Mouse (Mus musculus) heart, postnatal 0 days (tissue): ENCODE data around the gene 4833427G06Rik. TPM values are rescaled to one million over a fixed set of nuclear protein-coding genes. Genes with fewer than 3 reads are reported as not detected.
A peak's percentile ranks its signal among the peaks of the same experiment; 100 is the strongest.

Source experiments
- ATAC-seq: fragments of 200-750 bp; cut with Nextera tagmentation; 2 replicates; pipeline ENCODE4 v1.8.0; 2017; ENCODE audit warnings: low read depth, moderate number of reproducible peaks, moderate library complexity; ENCODE audit not compliant: insufficient read depth
- DNase-seq: peaks from one replicate; pipeline ENCODE4 v3.0.0-alpha.2; 2016; ENCODE audit warnings: low spot score
- H3K27ac ChIP-seq: fragments of 300-500 bp; sonication (generic); 2 replicates; pipeline ENCODE4 v1.5.1; 2014; ENCODE audit warnings: low read depth, mild to moderate bottlenecking
- H3K27me3 ChIP-seq: fragments of 300-500 bp; sonication (generic); 2 replicates; pipeline ENCODE4 v1.6.1; 2014; ENCODE audit warnings: low read length, mixed read lengths; ENCODE audit not compliant: control insufficient read depth, insufficient read depth
- H3K36me3 ChIP-seq: fragments of 300-500 bp; sonication (generic); replicated peaks from 2 replicates; pipeline ENCODE4 v1.6.1; 2014; ENCODE audit warnings: low read length, mixed read lengths; ENCODE audit not compliant: control insufficient read depth, insufficient read depth
- H3K4me1 ChIP-seq: fragments of 300-500 bp; sonication (generic); 2 replicates; pipeline ENCODE4 v1.6.1; 2014; ENCODE audit warnings: antibody characterized with exemption; ENCODE audit not compliant: control insufficient read depth, insufficient read depth
- H3K4me2 ChIP-seq: fragments of 300-500 bp; sonication (generic); 2 replicates; pipeline ENCODE4 v1.6.1; 2014; ENCODE audit warnings: low read depth, mild to moderate bottlenecking, low read length, moderate library complexity
- H3K4me3 ChIP-seq: fragments of 300-500 bp; sonication (generic); 2 replicates; pipeline ENCODE4 v1.5.1; 2014; ENCODE audit warnings: low read depth, low read length
- H3K9ac ChIP-seq: fragments of 300-500 bp; sonication (generic); replicated peaks from 2 replicates; pipeline ENCODE4 v1.6.1; 2014; ENCODE audit warnings: low read depth, low read length, mixed read lengths
- H3K9me3 ChIP-seq: fragments of 300-500 bp; sonication (generic); replicated peaks from 2 replicates; pipeline ENCODE4 v1.6.1; 2016; ENCODE audit warnings: low read length; ENCODE audit not compliant: control insufficient read depth
- CTCF ChIP-seq: IDR thresholded peaks from 2 replicates; pipeline ENCODE4 v1.5.1; 2016; ENCODE audit warnings: antibody characterized with exemption, control low read depth, low read depth
- EP300 ChIP-seq: IDR thresholded peaks from 2 replicates; pipeline ENCODE4 v1.6.1; 2016; ENCODE audit warnings: antibody characterized with exemption, low read depth
- WGBS: fragments of 180-500 bp; shearing (Covaris S2); extraction: QIAGEN DNeasy Blood & Tissue Kit; methylation state at CpG from one replicate; pipeline ENCODE4 v1.1.7; 2014; 5-methylcytosine and 5-hydroxymethylcytosine counted together
- polyA plus RNA-seq: library from polyadenylated mRNA; unstranded; fragments of >200 nt; fragmentation: Nextera tagmentation; extraction: Ambion mirVana; gene quantifications from 2 replicates; pipeline ENCODE4 v1.2.1, GENCODE M21; 2015
- total RNA-seq: library from RNA; depleted of rRNA; stranded (reverse); fragments of >200 nt; gene quantifications from 2 replicates; pipeline ENCODE4 v1.2.3, GENCODE M21; 2014; ENCODE audit warnings: low replicate concordance

4833427G06Rik gene
- total and polyA plus RNA-seq, 2 experiments from 2014 or later: not detected

GRCm38 (mm10) chr9:51060601-51061000 is 41.3 kb downstream of the 4833427G06Rik start, which contains the start of gene Btg4:
Btg4 (plus strand) TSS chr9:51060901.
- ATAC-seq: no peak
- no peak for TF ChIP-seq CTCF
- no peak for TF ChIP-seq EP300

GRCm38 (mm10) chr9:51058951-51059521 is 42.8 kb downstream of the 4833427G06Rik start:
- 48% methylated on average over 4 of the region's 4 CpGs for WGBS
- Histone ChIP-seq H3K4me3 (no peak overlapping the region), H3K4me1 (no peaks in the 10 kb centered on the region), H3K9me3 (no peaks in the 10 kb centered on the region), H3K4me2 (no peak overlapping the region), H3K9ac (no peak overlapping the region), H3K27me3 (no peaks in the 10 kb centered on the region), H3K27ac (no peak overlapping the region), H3K36me3 (no peaks in the 10 kb centered on the region)
- TF ChIP-seq CTCF (no peak), EP300 (no peak)
- ATAC-seq (no peak), DNase-seq (no peak)

More at GRCm38 (mm10) chr9:51060601-51061000, 41.3 kb downstream of the 4833427G06Rik start, which contains the start of gene Btg4:
- Histone ChIP-seq H3K36me3 (no peaks in the 10 kb centered on the region; the same call in 1 of the 2 replicates), H3K9ac (no peak within 1 kb of the TSS), H3K9me3 (no peaks in the 10 kb centered on the region), H3K4me3 (no peak within 1 kb of the TSS), H3K4me2 (no peak within 1 kb of the TSS), H3K27ac (no peak within 1 kb of the TSS), H3K27me3 (no peaks in the 10 kb centered on the region), H3K4me1 (no peaks in the 10 kb centered on the region)
- no peak for DNase-seq
- WGBS: 86% methylated on average over 2 of the region's 2 CpGs

- WGBS: 58% methylated on average over 3 of the region's 3 CpGs
- Histone ChIP-seq H3K36me3 (no peaks in the 10 kb centered on the region), H3K27ac (no peak overlapping the region), H3K4me2 (no peak overlapping the region), H3K9ac (no peak overlapping the region), H3K9me3 (no peaks in the 10 kb centered on the region), H3K27me3 (no peaks in the 10 kb centered on the region), H3K4me3 (no peak overlapping the region), H3K4me1 (no peaks in the 10 kb centered on the region)
- DNase-seq (no peak), ATAC-seq (no peak)
- no peak for TF ChIP-seq EP300
- no peak for TF ChIP-seq CTCF
These were observed 45.2 kb downstream of the 4833427G06Rik start for GRCm38 (mm10) chr9:51056360-51057324.

- WGBS: 34% methylated on average over 3 of the region's 3 CpGs
- no peak for TF ChIP-seq EP300
- peak; percentile 44 for TF ChIP-seq CTCF
- no peak for DNase-seq
These were observed 49.7 kb downstream of the 4833427G06Rik start for GRCm38 (mm10) chr9:51052180-51052579.

GRCm38 (mm10) chr9:51042136-51042535 is 59.7 kb downstream of the 4833427G06Rik start:
- Histone ChIP-seq H3K9ac (no peak overlapping the region), H3K4me2 (no peak overlapping the region), H3K9me3 (no peaks in the 10 kb centered on the region), H3K27ac (no peak overlapping the region), H3K4me3 (no peak overlapping the region), H3K4me1 (no peaks in the 10 kb centered on the region), H3K27me3 (no peaks in the 10 kb centered on the region), H3K36me3 (no peaks in the 10 kb centered on the region)
- DNase-seq (no peak), ATAC-seq (no peak)
- WGBS: 67% methylated on average over 6 of the region's 6 CpGs
- no peak for TF ChIP-seq EP300
- no peak for TF ChIP-seq CTCF

More at GRCm38 (mm10) chr9:51052180-51052579, 49.7 kb downstream of the 4833427G06Rik start:
- H3K4me1 ChIP-seq: no peaks in the 10 kb centered on the region
- no peaks in the 10 kb centered on the region for H3K9me3 ChIP-seq
- H3K27ac ChIP-seq: no peak overlapping the region
- H3K36me3 ChIP-seq: no peaks in the 10 kb centered on the region
- ATAC-seq: no peak
- no peak overlapping the region for H3K4me2 ChIP-seq
- no peaks in the 10 kb centered on the region for H3K27me3 ChIP-seq
- H3K4me3 ChIP-seq: no peak overlapping the region
- H3K9ac ChIP-seq: no peak overlapping the region
